ENCODE assay signal across 22 mouse cellular contexts in genomic region chr17:75467526-75467925, GRCm38 (mm10).
"Had no signal": no experiment of that assay in that cellular context is flagged by ENCODE, and none has a peak within 500 bp of the region (broad histone marks: within the 10 kb centered on the region; RNA-seq: fewer than 3 reads in every experiment).

No protein-coding gene starts in this region.

- H3K9ac ChIP-seq: heart, embryonic 13.5 days; heart, embryonic 15.5 days; hindbrain, embryonic 13.5 days; hindbrain, embryonic 15.5 days; limb, embryonic 12.5 days; liver, embryonic 13.5 days; liver, embryonic 15.5 days; liver, postnatal 0 days had no signal

- H3K4me2 ChIP-seq: heart, embryonic 11.5 days; heart, embryonic 13.5 days; heart, embryonic 15.5 days; hindbrain, embryonic 13.5 days; hindbrain, embryonic 15.5 days; limb, embryonic 12.5 days; liver, embryonic 11.5 days; liver, embryonic 13.5 days; liver, embryonic 15.5 days had no signal

- H3K27me3 ChIP-seq: heart, embryonic 13.5 days; heart, embryonic 15.5 days; hindbrain, embryonic 15.5 days; liver, embryonic 13.5 days; liver, embryonic 15.5 days had no signal

- H3K27ac ChIP-seq: heart, adult 2 months; heart, embryonic 13.5 days; heart, embryonic 15.5 days; hindbrain, embryonic 13.5 days; hindbrain, embryonic 15.5 days; hindbrain, postnatal 0 days; limb, embryonic 10.5 days; limb, embryonic 12.5 days; liver, embryonic 13.5 days; liver, embryonic 15.5 days had no signal

- H3K9me3 ChIP-seq: heart, embryonic 13.5 days; heart, embryonic 15.5 days; hindbrain, embryonic 13.5 days; hindbrain, embryonic 15.5 days; limb, embryonic 10.5 days; limb, embryonic 12.5 days; liver, embryonic 13.5 days; liver, embryonic 15.5 days had no signal

- H3K4me3 ChIP-seq: heart, adult 2 months; heart, embryonic 13.5 days; heart, embryonic 15.5 days; hindbrain, embryonic 13.5 days; hindbrain, embryonic 15.5 days; limb, embryonic 10.5 days; limb, embryonic 12.5 days; liver, embryonic 13.5 days; liver, embryonic 15.5 days had no signal

- H3K36me3 ChIP-seq: heart, embryonic 13.5 days; heart, embryonic 15.5 days; hindbrain, embryonic 13.5 days; hindbrain, embryonic 15.5 days; limb, embryonic 10.5 days; limb, embryonic 12.5 days; liver, embryonic 13.5 days; liver, embryonic 15.5 days had no signal

- DNase-seq: gastrocnemius, postnatal 14 days; gastrocnemius, postnatal 36 days; heart, adult 2 months; heart, postnatal 14 days; heart, postnatal 36 days; kidney, adult 11 months; kidney, adult 8-10 months; kidney, postnatal 10 days; kidney, postnatal 36 days; liver; liver, embryonic 13.5 days; liver, postnatal 0 days had no signal
